Mouse (Mus musculus) lung, postnatal 25 days (tissue): ENCODE measurements at regions not wholly inside any gene's neighbourhood (a gene's known extent, or its start where the extent isn't known, plus 50 kb on each side); places are given as distances from the start of the nearest gene placed in this dataset.
A peak's percentile ranks its signal among the peaks of the same experiment; 100 is the strongest.

Experiments used
- DNase-seq: peaks from one replicate; pipeline ENCODE4 v3.0.0; 2022; ENCODE audit warnings: low spot score

DNA sequence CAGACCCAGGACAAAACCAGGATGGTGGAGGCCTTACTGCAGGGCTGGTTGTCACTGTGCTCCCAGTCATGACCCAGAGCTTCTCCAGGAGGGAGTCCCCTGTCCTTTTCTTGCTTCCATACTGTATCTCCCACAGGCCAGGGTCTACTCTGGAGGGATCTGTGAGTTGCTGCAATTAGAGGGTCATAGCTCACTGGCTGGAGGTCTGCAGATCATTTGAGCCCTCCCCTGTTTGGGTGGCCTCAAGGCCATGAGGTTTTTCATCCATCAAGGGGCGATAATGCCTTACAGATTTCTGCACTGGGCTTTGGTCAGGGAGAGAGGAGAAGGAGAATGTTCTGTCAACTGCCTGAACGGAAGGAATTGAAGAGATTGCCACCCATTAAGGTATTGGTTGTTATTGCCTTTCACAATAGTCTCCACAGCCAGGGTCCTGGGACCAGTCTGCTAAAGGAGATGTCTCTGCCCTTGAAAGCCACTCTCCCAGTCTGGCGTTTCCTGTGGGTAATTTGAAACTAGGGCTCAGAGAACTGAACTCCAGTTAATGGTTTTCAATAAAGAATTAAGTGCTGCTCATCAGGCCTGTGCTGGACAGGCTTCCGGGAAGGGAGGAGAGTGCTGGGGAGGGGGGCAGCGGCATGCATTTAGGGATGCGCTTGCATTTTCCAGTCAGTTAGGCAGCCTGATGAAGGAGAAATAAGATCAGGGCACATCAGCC lies 147.4 kb downstream of the Dmrta2 start:
- no peak for DNase-seq

DNA sequence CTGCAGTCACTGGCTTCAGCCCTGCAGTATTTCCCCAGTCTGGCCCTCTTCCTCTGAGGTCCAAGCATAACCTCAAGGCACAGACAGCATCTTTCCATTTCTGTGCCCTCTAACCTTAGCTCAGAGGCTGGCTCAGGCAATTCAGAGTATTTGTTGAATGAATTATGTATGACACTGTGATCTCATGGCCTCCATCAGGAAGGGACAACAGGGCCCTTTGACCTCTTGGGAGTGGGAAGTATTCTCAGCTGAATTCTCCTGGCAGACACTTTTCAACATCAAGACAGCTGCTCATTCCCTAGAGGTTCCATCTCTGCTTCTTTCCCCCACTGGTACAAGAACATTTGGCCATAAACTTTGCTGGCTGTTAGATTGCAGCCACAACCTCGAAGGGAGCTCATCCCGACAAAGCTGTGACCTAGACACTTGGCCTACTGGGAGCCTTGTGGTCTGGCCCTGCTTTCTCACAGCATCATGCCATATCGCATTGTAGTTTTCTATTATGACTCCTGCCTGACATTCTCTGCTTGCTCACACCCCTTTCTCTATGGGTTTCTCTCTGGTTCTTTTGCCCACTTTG lies 150.2 kb downstream of the Dmrta2 start:
- DNase-seq = no peak

- DNase-seq = peak; percentile 14
Measured at GRCm38 (mm10) chr4:110128918-110129317, 151.1 kb downstream of the Dmrta2 start.

GRCm38 (mm10) chr4:110129518-110129917 lies 151.7 kb downstream of the Dmrta2 start:
- DNase-seq = no peak

DNA sequence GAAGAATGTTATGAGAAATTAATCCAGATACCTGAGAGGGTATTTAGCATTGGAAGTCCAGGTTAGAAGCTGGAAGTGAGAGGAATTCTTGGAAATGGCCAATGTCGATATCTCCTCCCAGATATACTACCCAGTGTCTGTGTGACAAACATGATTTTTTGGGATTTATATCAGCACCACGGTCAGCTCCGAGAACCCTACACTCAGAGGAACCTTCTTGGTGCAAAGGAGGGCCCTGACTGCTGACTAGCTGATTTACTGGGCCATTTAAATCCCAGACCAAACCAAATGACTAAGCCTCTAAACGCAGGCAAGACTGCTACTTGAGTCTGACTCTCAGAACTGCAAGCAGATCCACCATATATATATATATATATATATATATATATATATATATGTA lies 154.2 kb downstream of the Dmrta2 start:
- no peak for DNase-seq

- DNase-seq = no peak
Measured at GRCm38 (mm10) chr4:110134036-110134435, 156.2 kb downstream of the Dmrta2 start.

DNA sequence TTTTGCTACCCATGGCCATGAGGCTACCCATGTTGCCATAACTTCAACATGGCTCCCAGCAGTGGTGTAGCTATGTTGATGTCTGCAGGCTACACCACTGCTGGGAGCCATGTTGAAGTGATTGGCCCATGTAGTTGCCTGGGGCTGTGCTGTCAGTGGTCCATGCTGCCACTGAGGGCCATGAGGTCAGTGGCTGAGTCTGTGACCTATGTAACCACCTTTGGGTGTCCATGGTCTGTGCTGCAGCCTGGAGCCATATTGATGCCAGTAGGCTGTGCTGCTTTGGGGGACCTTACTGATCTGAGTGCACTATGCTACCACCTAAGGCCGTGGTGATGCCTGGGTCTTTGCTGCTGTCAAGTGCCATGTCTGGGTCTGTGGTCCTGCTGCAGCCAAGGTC lies 167.4 kb downstream of the Dmrta2 start:
- no peak for DNase-seq

DNA sequence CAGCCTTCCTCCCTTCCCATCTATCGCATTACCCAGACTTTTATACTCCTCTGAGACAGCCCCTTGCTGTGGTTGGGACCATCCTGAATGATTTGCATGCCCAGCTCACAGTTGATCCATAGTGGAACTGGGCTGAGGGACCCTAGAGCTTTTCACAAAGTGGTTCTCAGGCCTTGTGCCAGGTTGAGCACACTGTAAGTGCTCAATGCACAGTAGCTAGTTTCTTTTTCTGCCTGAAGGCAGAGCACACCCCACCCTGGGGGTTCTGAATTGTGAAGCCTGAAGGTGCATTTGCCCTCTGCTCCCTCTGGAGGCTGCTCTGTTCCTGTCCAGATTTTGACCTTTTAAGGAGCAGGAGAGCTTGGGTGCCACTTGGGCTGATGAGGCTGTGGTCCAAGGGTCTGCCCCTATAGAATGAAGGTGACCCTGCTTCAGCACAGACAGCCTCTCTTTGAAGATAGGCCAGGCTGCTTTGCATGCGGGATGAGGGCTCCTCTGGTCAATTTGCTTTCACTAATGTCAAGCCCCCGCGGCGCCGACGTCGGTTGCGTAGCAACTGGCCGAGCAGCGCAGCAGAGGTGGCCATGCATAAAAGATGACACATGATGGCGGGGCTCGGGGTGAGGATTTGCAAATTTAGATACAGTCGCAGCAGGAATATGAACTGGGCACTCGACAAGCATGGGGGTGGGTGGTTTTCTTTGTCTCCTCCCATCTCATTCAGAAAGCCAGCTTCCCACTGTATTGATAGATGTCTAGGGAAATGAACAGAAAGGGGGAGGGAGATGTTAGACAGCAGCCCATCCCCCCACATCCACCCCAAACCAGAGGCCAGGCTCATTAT lies 174.5 kb downstream of the Dmrta2 start:
- no peak for DNase-seq
